Mouse (Mus musculus): ENCODE data around the gene Clcnkb.
A peak's percentile ranks its signal among the peaks of the same experiment; 100 is the strongest.

- TF ChIP-seq CTCF (conservative IDR thresholded peaks at IDR 0.05; ENCODE audit: low read length): peak; percentile 33
- TF ChIP-seq NANOG (IDR thresholded peaks at IDR 0.05; ENCODE audit: borderline replicate concordance, low read length): no peak
Measured at GRCm38 (mm10) chr4:141429847-141430246, 14.0 kb upstream of the Clcnkb start.
